Mouse (Mus musculus) mouse embryonic stem cell (cell line): Measurements from ENCODE around the gene Cuedc2.

Experiments
- in situ Hi-C, 2 experiments: fragments of 300-500 bp; cut with MboI; formaldehyde crosslinking; loops; 1 replicate in 1 of 2; 3 replicates in 1 of 2; pipeline ENCODE4 v1.14.3; 2019 to 2020; ENCODE audit warnings: low sequenced_read_pairs in 2 of 2, low pct_unique_long_range_greater_than_20kb in 1 of 2, mixed read lengths in 1 of 2; ENCODE audit not compliant: unreplicated experiment in 1 of 2

Cuedc2 gene

GRCm38 (mm10) chr19:46290535-46291105 is 47.9 kb downstream of the Cuedc2 start:
- in situ Hi-C loops = no loop called here

- in situ Hi-C loops = no loop called here
Observed at GRCm38 (mm10) chr19:46287566-46287965, 50.9 kb downstream of the Cuedc2 start.

GRCm38 (mm10) chr19:46286926-46287325 is 51.6 kb downstream of the Cuedc2 start:
- in situ Hi-C loops = no loop called here

DNA sequence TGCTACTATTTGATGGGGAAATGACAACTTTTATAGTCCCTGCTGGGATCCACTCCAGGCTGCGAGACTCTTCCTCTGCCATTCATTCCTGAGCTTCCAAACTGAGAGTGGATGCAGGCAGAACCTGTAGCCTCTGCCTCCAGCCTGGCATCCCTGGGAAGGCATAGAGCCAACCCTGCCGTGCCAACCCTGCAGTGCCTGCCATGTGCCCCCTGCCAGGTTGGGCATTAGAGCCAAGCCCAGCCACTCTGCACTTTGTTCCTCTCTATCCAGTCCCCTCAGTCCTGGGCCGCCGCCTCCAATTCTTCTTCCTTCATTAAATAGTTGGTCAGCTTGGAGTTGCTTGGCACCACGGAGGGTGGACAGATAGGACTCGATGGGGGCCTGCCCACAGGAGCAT is 52.5 kb downstream of the Cuedc2 start:
- in situ Hi-C loops = no loop called here

DNA sequence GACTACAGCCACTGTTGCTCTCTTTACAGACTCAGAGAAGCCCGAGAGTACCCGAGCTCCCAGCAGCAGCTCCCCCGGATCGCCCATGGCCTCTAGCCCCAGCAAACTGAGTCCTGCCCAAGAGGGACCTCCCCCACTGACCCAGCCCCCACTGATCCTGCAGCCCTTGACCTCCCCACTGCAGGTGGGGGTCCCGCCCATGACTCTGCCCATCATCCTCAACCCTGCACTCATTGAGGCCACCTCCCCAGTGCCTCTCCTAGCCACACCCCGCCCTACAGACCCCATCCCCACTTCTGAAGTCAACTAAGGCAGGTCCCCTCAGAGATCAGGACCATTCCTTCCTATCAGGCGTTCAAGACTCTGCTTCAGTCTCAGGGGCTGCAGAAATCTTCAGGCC is 52.9 kb downstream of the Cuedc2 start:
- in situ Hi-C loops = no loop called here

DNA sequence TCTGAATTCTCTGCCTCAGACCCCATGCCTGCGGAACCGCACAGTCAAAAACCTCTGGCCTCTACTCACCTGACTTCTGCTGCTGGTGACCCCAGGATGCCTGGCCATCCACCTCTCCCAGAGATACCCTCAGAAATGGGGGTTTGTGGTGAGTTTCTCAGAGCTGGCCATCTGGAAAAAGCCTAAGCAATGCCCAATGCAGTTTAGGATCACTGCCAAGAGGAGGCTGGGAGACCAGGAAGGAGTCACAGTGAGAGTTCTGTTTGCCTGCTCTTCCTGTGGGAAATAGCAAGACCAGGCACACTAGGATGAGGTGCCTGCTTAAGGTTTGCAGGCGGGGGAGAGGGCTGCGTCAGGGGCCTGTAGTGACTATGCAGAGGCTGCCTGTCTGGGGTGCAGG is 53.8 kb downstream of the Cuedc2 start:
- in situ Hi-C loops = no loop called here

DNA sequence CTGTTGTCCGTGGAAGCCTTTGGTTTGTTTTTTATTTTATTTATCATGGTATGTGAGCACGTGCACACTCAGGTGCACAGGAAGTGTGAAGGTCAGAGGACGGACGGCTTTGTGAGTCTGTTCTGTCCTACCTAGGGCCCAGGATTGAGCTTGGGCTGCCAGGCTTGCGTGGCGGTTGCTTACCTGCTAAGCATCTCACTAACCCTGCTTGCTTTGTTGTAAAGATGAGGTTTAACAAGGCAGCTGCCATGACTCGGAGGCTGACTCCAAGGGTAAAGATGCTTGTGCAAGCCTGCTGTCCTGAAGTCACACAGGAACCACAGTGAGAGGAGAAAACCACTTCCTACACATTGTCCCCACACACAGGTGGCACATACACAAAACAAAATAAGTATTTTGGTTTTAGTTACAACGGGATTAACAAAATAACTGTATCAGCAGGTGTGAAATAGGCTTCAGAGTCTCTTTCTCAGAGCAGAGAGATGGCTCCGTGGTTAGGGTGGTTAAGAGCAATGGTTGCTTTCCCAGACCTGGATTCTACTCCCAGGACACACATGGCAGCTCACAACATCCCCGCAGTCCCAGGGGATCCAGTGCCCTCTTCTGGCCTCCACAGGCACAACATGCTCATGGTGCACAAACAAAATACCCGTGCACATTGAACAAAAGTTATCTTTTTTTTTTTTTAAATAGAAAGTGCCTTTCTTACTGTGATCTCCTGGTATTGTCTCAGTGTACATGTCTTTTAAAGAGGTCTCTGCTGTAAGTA is 56.2 kb downstream of the Cuedc2 start:
- in situ Hi-C loops = no loop called here
